ENCODE assay signal across 8 mouse cellular contexts in genomic region chr3:63898581-63899308, GRCm38 (mm10). TPM values are rescaled to one million over a fixed set of nuclear protein-coding genes. Genes with fewer than 3 reads are reported as not detected.
DNase-seq lines count a peak whose midpoint lies in the region; ATAC-seq lines count a peak whose summit lies in the region.

No protein-coding gene starts in this region.

- DNase-seq in WW6 (ENCODE audit: low read depth, low spot score) = peak; percentile 61
- peak; percentile 78 to 90 for DNase-seq in cerebellum, postnatal 25 days
- peak; percentile 38 for DNase-seq in gastrocnemius, adult 18-20 months (ENCODE audit: low spot score)
- peak; percentile 40 for DNase-seq in left cerebral cortex, adult 11 months (ENCODE audit: low spot score)
- peak; percentile 70 for DNase-seq in lung, postnatal 25 days (ENCODE audit: low spot score)
- DNase-seq in retina, postnatal 1 day = peak; percentile 95
- peak; percentile 63 for DNase-seq in urinary bladder, postnatal 25 days (ENCODE audit: low spot score)

- H3K27ac ChIP-seq in hindbrain, embryonic 16.5 days (ENCODE audit: low read depth, low read length) = peak overlapping the region; percentile 85

- H3K36me3 ChIP-seq in hindbrain, embryonic 16.5 days (ENCODE audit: control insufficient read depth, insufficient read depth, low read length) = no peaks in the 10 kb centered on the region

- peaks cover 11% of the 10 kb centered on the region for H3K4me1 ChIP-seq in hindbrain, embryonic 16.5 days (ENCODE audit: control insufficient read depth, insufficient read depth, low read depth, low read length)

- H3K4me2 ChIP-seq in hindbrain, embryonic 16.5 days (ENCODE audit: low read length) = peak overlapping the region; percentile 86

- H3K9me3 ChIP-seq in hindbrain, embryonic 16.5 days (ENCODE audit: control insufficient read depth, low read length) = no peaks in the 10 kb centered on the region

- H3K4me3 ChIP-seq in hindbrain, embryonic 16.5 days (ENCODE audit: low read length) = peak overlapping the region; percentile 78

- under 1% methylated on average over 41 of the region's 41 CpGs for WGBS in hindbrain, embryonic 16.5 days

- peak overlapping the region; percentile 80 for H3K9ac ChIP-seq in hindbrain, embryonic 16.5 days (ENCODE audit: low read depth, low read length)

- ATAC-seq in hindbrain, embryonic 16.5 days = peak; percentile 95

- no peaks in the 10 kb centered on the region for H3K27me3 ChIP-seq in hindbrain, embryonic 16.5 days (replicated peaks; ENCODE audit: control insufficient read depth, insufficient read depth, low read length)

RNA-seq across cellular contexts. Expression of gene Plch1, which starts 0.5 kb away (rescaled TPM):
- total RNA-seq in gastrocnemius, adult 18-20 months (2021) = not detected
- 4.4 and 7.4 TPM in 2 replicates for polyA plus RNA-seq in hindbrain, embryonic 16.5 days (2015; fragmentation: Nextera tagmentation; extraction: Ambion mirVana)

RNA-seq across cellular contexts. Expression of gene E130311K13Rik, which starts 30.5 kb away (rescaled TPM):
- 1 to 10 TPM; 6.6 to 7.1 TPM for total RNA-seq in gastrocnemius, adult 18-20 months (2021)
- 7.1 and 9.7 TPM in 2 replicates for polyA plus RNA-seq in hindbrain, embryonic 16.5 days (2015; fragmentation: Nextera tagmentation; extraction: Ambion mirVana)

Comparison
In these comparisons a context has a peak if more than half of its experiments do, and no peak if none do; other contexts are left out.
1. Peak in every context shown above with its lines: DNase-seq, ATAC-seq, H3K4me3 ChIP-seq and H3K27ac ChIP-seq.
2. DNase-seq: peak in every context shown above with its lines; median percentile 95 in retina, postnatal 1 day; 84 in cerebellum, postnatal 25 days; 70 in lung, postnatal 25 days; 63 in urinary bladder, postnatal 25 days; 61 in WW6; 40 in left cerebral cortex, adult 11 months; 38 in gastrocnemius, adult 18-20 months.